In genomic region chr3:55543929-55544684, GRCm38 (mm10) we compare ENCODE assay signal across 11 mouse cellular contexts.
DNase-seq lines count a peak whose midpoint lies in the region; ATAC-seq and TF ChIP-seq lines count a peak whose summit lies in the region.
"Had no signal": no experiment of that assay in that cellular context is flagged by ENCODE, and none has a peak within 500 bp of the region (broad histone marks: within the 10 kb centered on the region; RNA-seq: fewer than 3 reads in every experiment).

No protein-coding gene starts in this region.

- peak; percentile 38 for ATAC-seq in lung, postnatal 0 days
- peak; percentile 90 for ATAC-seq in liver, embryonic 14.5 days (ENCODE audit: insufficient read depth)
- no peak for ATAC-seq in erythroblast, adult 5-6 weeks (replicated peaks; ENCODE audit: low FRiP score, poor library complexity, severe bottlenecking)

- no peak overlapping the region for H3K4me2 ChIP-seq in lung, postnatal 0 days (replicated peaks; ENCODE audit: low read depth, low read length)
- H3K4me2 ChIP-seq in liver, embryonic 14.5 days (ENCODE audit: low read depth), result no peak overlapping the region
- H3K4me2 ChIP-seq: midbrain, embryonic 12.5 days had no signal

- TF ChIP-seq CTCF in lung, postnatal 0 days (IDR thresholded peaks at IDR 0.05), result no peak
- no peak for TF ChIP-seq CTCF in liver, embryonic 14.5 days (IDR thresholded peaks at IDR 0.05; ENCODE audit: low read depth)

- H3K4me1 ChIP-seq in heart, embryonic 10.5 days, result peaks cover 29% of the 10 kb centered on the region
- no peaks in the 10 kb centered on the region for H3K4me1 ChIP-seq in lung, postnatal 0 days (ENCODE audit: insufficient read depth, low read depth, low read length)
- H3K4me1 ChIP-seq in liver, embryonic 14.5 days (replicated peaks; ENCODE audit: control insufficient read depth in 2 of 2, insufficient read depth in 2 of 2, low read length in 1 of 2), result peaks cover 4 to 21% of the 10 kb centered on the region in 2 experiments

- H3K27ac ChIP-seq in heart, embryonic 10.5 days, result peak overlapping the region; percentile 42; the same call in 1 of the 2 replicates
- H3K27ac ChIP-seq in lung, postnatal 0 days (ENCODE audit: low read length), result no peak overlapping the region
- H3K27ac ChIP-seq in liver, embryonic 14.5 days, result no peak overlapping the region
- H3K27ac ChIP-seq: midbrain, embryonic 12.5 days had no signal

- intact Hi-C loops in heart, postnatal 25 days (cut with DNase I), result no loop called here

- H3K9ac ChIP-seq in lung, postnatal 0 days (replicated peaks; ENCODE audit: low read depth), result no peak overlapping the region
- H3K9ac ChIP-seq in liver, embryonic 14.5 days (replicated peaks), result no peak overlapping the region
- H3K9ac ChIP-seq: midbrain, embryonic 12.5 days had no signal

- TF ChIP-seq EP300 in lung, postnatal 0 days (IDR thresholded peaks at IDR 0.05), result no peak
- peak; percentile 56 for TF ChIP-seq EP300 in liver, embryonic 14.5 days (IDR thresholded peaks at IDR 0.05; ENCODE audit: low read depth)

- H3K27me3 ChIP-seq in heart, embryonic 10.5 days (ENCODE audit: insufficient read depth, poor library complexity, severe bottlenecking), result no peaks in the 10 kb centered on the region
- no peaks in the 10 kb centered on the region for H3K27me3 ChIP-seq in lung, postnatal 0 days (replicated peaks; ENCODE audit: insufficient read depth, low read length)
- H3K27me3 ChIP-seq in liver, embryonic 14.5 days (ENCODE audit: control insufficient read depth, insufficient read depth, low read length), result no peaks in the 10 kb centered on the region

- peak; percentile 78 for DNase-seq in heart, embryonic 10.5 days (ENCODE audit: low spot score)
- DNase-seq in heart, postnatal 25 days (ENCODE audit: low spot score), result no peak
- DNase-seq in lung, postnatal 0 days (ENCODE audit: low spot score), result no peak
- no peak for DNase-seq in lung, postnatal 36 days
- peak in 1 of 3 experiments; percentile 9 for DNase-seq in liver, embryonic 14.5 days (ENCODE audit: low read depth in 3 of 3, low spot score in 3 of 3)
- peak; percentile 57 for DNase-seq in yolk sac, embryonic 10.5 days (ENCODE audit: low spot score)
- no peak for DNase-seq in spleen, adult 12 weeks (ENCODE audit: low spot score)
- DNase-seq: right cerebral cortex, postnatal 14 days; thymus, adult 18-20 months had no signal

- H3K9me3 ChIP-seq in heart, embryonic 10.5 days, result no peaks in the 10 kb centered on the region
- no peaks in the 10 kb centered on the region for H3K9me3 ChIP-seq in lung, postnatal 0 days (ENCODE audit: low read length)
- H3K9me3 ChIP-seq in liver, embryonic 14.5 days (ENCODE audit: control insufficient read depth, low read length), result no peaks in the 10 kb centered on the region
- H3K9me3 ChIP-seq: midbrain, embryonic 12.5 days had no signal

- H3K36me3 ChIP-seq in heart, embryonic 10.5 days, result no peaks in the 10 kb centered on the region
- H3K36me3 ChIP-seq in lung, postnatal 0 days (ENCODE audit: insufficient read depth, low read length), result no peaks in the 10 kb centered on the region
- no peaks in the 10 kb centered on the region for H3K36me3 ChIP-seq in liver, embryonic 14.5 days (replicated peaks; ENCODE audit: control insufficient read depth, insufficient read depth, low read depth)
- H3K36me3 ChIP-seq: midbrain, embryonic 12.5 days had no signal

- 24% methylated on average over 13 of the region's 13 CpGs for WGBS in heart, embryonic 10.5 days
- WGBS in lung, postnatal 0 days, result 40% methylated on average over 13 of the region's 13 CpGs
- WGBS in liver, embryonic 14.5 days (ENCODE audit: insufficient replicate concordance), result 24% methylated on average over 13 of the region's 13 CpGs

- no peak overlapping the region for H3K4me3 ChIP-seq in heart, embryonic 10.5 days
- no peak overlapping the region for H3K4me3 ChIP-seq in lung, postnatal 0 days (ENCODE audit: low read depth, low read length)
- no peak overlapping the region for H3K4me3 ChIP-seq in liver, embryonic 14.5 days (ENCODE audit: insufficient read depth in 1 of 2, low read depth in 2 of 2, low read length in 2 of 2)
- H3K4me3 ChIP-seq: midbrain, embryonic 12.5 days had no signal

Comparison
In these comparisons a context has a peak if more than half of its experiments do, and no peak if none do; other contexts are left out.
1. DNase-seq: peak in heart, embryonic 10.5 days (single experiment) and yolk sac, embryonic 10.5 days (single experiment); none in heart, postnatal 25 days (single experiment), lung, postnatal 0 days (single experiment), lung, postnatal 36 days (single experiment) and spleen, adult 12 weeks (single experiment).